Mouse (Mus musculus): Measurements from ENCODE around the gene Acad10.

The Acad10 gene

DNA sequence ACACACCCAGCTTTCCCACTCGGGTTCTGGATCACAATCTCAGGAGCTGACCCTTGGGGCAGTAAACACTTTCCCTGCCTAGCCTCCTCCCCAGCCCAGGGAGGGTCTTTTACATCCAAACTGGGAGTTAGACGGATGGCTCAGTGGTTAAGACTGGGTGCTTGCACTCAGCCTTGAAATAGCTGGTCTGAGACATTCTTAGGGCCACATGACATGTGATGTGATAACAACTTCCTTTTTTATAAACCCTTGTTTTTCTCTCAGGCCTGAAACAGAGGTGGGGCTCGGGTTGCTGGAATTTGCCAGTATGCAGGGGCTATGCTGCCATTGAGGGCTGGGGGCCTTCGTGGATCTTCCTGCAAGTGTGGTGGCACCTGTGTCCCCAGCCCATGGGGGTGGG is 63.0 kb downstream of the Acad10 start:
- no peak for DNase-seq (ENCODE audit: low spot score in 2 of 2)

DNA sequence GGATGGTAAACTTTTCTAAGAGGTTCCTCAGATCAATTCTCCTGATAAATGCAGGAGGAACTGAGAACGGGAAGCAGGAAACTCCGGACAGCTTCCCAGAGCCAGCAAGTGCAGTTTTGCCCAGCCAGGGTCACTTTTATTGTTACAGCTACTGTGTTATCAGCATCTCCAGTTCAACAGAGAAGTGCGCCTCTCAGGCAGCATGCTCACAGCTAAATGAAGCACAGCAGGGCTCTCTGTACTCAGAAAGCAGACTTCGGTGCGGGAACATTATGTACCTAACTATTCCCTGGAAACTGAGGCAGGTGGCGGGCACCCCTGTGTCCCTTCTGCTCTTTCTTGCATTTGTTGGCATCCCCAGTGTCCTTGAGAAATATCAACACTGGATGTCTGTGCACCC is 64.1 kb downstream of the Acad10 start:
- no peak for DNase-seq (ENCODE audit: low spot score in 2 of 2)

DNA sequence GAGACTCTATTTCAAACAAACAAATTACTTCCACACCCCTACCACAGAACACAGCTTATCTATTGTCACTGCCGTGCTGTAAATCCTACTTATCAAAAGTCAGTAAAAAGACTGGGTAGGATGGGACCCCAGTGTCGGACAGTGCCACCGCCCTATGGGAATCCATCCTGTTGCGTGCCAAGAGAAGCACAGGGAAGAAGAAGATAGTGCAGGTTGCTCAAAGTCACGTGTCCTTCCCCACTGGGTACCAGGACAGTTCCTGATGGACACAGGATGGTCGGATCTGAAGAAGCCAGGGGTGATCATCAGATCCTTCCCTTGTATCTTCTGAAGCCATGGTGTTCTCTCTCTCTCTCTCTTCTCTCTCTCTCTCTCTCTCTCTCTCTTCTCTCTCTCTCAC is 64.6 kb downstream of the Acad10 start:
- DNase-seq (ENCODE audit: low spot score in 2 of 2): no peak

DNA sequence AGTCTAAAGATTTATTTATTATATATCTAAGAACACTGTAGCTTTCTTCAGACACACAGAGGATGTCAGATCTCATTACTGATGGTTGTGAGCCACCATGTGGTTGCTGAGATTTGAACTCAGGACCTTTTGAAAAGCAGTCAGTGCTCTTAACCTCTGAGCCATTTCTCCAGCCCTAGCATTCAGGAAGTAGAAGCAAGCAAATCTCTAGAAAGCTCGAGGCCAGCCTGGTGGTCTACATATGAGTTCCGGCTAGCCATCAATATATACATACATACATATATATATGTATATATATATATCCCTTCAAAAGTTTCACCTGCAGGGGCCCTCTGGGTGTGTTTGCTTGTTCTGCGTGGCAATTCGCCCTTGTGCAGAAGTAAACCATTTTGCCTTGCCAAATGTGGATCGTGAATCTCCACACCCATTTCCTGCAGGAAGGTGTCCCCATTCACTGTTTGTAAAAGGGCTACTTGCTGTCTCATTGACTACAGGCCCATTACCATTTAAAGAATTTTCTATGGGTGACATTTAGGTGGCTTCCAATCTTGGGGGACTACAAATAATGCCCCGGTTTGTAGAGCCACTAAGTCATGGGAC is 65.5 kb downstream of the Acad10 start:
- no peak for DNase-seq (ENCODE audit: low spot score in 2 of 2)

DNA sequence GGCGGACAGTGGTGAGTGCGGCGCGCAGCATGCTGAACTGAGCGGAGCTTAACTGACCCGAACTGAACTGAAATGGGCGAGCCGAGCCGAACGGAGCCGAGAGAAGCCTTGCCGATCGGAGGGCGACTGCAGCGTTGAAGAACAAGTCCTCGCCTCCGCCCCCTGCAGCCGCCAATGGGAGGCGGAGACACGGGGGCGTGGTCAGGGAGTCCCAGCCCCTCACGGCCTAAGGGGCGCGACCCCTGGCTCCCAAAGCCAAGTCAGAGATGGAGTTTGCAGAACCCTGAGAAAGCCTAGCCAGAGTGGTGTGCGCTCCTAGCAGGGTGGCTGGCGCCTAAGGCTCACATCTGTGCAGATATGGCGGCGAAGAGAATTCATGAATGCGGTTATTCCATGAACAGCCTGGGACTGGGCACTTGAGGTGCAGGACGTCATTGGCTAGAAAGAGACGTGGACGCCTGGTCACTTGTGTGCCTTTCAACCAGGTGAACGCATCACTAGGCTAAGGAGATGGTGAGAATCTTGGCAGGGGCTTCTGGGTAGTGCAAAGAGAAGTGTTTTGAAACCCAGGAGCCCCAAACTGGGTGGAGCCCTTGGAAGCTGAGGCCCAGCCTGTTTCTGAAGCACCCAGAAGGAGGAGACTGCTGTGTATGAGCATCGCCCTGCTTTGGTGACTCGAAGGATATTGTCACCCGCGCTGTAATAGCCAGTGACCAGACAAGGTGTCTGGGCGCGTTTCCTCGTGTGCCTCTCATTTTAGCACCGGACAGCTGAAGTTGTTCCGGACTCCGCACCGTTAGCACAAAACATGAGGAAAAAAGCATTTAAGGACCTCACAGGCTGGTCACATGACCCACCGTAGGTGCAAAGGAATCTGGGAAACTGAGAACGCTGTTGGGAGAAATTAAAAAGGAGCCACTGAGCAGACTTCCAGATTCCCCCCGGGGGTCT is 66.6 kb downstream of the Acad10 start, which contains the start of gene Aldh2:
Aldh2 (minus strand) TSS at position 374 of the 951 bp plus-strand sequence.
- DNase-seq (ENCODE audit: low spot score in 2 of 2): peak; percentile 57 to 66

DNA sequence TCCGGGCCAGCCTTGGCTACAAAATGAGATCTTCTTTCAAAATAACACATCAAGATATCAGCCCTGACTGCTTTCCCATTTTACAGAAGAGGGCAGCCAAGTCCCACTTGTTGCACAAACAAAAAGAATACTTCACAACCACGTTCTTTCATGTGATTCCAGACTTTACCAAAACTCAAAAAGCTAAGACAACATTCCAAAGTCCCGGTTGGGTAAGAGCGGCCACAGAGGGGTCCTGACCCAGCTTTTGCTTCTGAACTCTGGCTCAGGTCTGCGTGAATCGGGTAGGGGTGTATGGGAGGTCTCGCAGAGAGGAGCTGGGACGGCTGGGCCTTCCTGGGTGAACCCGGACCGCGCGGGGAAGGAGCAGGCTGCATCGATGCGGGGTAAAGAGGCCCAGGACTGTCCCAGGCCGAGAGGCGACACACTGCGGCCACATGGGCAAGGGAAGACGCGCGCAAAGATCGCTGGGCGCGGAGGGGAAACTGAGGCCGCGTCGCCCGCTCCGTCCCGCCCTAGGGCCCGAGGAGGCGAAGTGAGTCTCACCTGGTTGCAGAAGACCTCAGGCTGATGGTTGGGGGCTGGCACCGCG is 67.4 kb downstream of the Acad10 start:
- no peak for DNase-seq (ENCODE audit: low spot score in 2 of 2)

DNA sequence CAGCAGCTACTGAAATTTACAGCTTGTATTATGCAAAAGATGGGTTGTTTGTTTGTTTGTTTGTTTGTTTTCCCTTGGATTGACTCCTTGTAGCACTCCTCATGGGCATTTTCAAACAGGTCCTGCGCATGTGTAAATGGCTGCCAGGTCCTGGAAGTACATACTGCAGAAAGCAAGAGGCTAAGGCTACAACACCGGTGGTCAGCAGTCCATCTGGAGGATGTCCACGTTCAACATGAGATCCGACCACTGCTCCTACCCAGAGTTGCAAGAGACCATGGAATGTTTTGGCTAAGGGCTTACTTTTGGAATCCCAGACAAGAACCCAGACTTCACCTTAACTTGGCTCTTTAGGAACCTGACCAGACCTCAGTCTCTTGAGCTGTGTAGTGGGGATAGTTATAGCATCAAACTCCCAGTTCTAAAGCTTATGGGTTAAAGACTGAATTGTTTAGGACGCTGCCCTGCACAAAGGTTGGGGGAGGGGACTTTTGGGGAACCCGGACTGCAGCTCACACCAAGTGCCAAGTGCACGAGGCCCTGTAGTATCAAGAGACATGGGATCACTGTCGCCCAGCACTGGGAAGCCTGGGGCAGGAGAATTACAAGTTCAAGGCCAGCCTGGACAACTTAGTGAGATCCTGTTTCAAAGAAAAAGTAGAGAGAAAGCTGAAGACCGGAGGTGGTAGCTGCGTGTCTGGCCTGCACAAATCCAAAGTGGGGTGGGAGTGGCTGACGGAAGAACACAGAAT is 68.1 kb downstream of the Acad10 start:
- no peak for DNase-seq (ENCODE audit: low spot score in 2 of 2)

DNA sequence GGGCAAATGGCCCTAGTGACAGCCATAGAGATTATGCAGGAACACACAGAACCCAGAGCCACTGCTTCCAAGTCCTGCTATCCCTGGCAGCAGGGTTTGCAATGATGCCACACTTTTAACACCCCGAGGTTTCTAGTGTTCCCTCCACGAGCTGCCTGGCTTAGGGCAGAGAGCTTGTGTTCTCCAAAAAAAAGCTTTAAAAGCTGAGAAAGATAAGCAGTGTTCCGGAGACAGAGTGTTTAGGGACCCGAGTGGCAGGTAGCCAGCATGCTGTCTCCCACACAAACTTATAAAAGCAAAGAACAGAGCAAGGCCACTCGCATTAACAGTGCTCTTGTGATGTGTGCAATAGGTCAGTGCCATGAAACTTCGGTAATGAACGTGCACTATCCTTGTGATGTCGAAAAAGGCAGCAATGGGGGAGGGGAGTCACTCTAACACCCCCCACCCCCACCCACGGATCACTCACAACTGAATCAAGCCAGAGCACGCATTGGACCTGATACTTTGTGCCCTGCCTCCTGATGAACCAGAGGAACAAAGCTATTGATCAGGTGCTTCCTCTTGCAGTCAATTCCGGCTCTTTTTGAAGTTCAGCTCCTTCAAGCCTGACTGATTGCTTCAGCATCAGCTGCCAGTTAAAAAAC is 68.8 kb downstream of the Acad10 start:
- DNase-seq (ENCODE audit: low spot score in 2 of 2): no peak

DNA sequence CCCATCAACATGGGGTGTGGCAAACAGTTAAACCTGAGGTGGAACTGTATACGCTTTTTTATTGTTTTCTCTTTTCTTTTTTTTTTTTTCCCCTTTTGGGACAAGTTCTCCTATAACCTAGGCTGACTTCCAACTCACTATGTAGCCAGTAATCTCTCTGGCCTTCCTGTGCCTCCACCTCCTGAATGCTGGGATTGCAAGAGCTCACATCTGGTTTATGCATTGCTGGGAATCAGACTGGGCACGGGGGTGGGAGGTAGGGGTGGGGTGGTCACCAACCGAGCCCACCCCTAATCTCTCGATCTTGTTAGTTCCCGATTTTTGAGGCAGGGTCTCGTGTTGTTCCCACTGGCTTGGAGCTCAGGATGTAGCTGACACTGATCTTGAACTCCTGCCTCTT is 70.4 kb downstream of the Acad10 start:
- DNase-seq (ENCODE audit: low spot score in 2 of 2): no peak

DNA sequence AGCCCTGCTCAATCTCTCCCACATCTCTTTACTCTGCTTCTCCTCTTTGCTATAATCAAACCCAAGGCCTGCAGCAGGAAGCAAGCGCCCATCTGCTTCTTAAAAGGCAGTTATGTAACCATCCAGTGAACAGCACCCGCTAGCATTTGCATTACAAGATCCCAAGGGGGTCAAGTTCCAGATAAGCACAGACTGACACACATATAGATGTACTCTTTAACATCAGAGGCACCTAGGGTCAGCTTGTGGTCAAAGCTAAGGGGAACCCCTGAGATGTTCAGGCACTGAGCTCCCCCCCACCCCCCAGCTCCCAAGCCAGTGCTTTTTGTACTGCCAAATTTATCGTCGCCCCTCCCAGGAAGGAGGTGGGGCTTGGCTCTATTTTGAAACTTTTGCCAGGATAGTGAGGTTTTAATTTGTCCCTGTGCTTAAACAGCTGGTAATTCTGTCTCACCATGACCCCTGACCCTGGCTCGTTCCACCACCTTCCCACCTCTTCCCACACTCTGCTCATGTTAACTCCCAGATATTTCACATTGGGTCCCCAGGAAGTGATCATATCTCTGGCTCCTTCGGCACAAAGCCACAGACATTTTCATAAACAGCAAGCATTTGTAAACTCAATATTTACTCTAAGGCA is 73.8 kb downstream of the Acad10 start:
- DNase-seq (ENCODE audit: low spot score in 2 of 2): peak; percentile 20 to 43

DNA sequence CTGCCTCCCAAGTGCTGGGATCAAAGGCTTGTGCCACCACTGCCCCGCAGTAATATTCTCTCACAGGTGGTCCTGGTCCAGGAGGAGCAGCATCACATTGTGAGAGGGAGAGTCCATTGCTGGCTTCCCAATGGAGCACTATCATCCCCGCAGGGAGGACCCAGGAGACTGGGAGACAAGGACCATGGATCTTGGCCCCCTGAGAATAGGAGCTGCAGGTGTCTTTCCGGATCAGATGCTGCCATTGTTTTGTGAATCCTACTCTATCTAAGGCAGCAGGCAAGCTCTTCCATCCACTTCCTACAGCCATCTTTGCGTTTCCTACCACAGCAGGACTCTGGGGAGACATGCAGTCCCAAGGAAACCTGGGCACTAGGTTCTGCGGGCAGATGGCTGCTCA is 74.6 kb downstream of the Acad10 start:
- no peak for DNase-seq (ENCODE audit: low spot score in 2 of 2)

DNA sequence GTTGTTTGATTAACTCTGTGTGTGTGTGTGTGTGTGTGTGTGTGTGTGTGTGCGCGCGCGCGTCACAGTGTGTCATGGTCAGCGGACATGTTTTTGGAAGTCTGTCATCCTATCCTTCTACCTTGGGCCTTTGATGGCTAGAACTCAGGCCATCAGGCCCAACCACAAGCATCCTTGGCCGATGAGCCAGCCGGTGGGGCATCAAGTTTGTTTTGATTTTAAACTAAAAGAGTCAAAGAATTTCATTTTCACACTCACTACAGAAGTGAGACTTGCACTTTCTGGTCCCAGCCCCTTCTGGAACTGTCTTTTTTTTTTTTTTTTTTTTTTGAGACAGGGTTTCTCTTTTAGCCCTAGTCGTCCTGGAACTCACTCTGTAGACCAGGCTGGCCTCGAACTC is 75.3 kb downstream of the Acad10 start:
- DNase-seq (ENCODE audit: low spot score in 2 of 2): no peak

DNA sequence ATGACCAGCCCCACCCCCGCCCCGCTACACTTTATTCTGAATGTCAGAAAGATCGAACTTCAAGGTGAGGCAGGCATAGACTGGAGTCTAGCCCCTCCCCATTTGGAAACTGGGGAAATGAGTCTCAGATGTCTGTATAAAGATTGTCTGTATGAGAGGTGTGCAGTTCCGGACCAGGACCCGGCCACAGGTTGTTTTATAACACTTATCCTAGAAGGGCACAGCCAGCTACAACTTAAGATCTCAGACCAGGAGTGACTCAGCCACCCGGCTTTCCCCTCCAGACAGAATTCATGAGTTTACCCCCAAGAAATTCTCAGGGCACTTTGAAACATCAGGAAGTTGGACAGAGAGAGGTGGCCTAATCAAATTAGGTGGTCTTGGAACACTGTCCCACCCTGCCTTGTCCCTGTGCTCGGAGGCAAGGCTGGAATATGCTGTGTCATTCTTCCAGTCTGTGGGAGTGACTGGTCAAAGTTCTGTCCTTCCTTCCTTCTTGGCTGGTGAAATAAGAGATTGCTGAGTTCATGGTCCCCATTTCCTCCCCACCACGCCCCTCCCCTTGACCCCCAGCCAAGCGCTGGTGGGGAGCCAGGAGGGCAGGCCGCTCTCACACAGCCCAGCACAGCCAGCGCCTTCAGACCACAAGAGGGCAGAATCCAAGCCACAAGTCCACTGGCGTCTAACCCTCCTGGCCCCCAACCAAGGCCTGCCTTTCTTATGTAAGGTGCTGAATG is 76.4 kb downstream of the Acad10 start:
- DNase-seq (ENCODE audit: low spot score in 2 of 2): peak; percentile 59 to 65

DNA sequence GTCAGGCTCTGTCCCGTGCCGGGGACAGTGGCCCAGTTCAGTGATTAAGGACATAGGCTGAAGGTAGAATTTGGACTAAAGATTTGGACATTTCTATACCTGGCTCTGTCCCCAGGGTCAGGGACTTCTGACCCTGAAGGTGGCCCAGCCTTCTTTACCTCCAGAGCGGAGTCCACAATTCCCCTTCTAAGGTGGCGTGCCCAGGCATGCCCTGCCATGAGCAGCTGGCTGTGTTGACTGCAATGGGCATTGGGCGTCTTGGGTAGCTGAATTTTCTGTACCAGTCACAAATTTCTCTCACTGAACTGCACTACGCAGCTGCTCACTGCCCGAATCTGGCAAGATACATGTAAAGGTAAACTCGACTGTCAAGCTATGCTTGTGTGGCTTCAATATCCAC is 78.4 kb downstream of the Acad10 start:
- DNase-seq (ENCODE audit: low spot score in 2 of 2): no peak

DNA sequence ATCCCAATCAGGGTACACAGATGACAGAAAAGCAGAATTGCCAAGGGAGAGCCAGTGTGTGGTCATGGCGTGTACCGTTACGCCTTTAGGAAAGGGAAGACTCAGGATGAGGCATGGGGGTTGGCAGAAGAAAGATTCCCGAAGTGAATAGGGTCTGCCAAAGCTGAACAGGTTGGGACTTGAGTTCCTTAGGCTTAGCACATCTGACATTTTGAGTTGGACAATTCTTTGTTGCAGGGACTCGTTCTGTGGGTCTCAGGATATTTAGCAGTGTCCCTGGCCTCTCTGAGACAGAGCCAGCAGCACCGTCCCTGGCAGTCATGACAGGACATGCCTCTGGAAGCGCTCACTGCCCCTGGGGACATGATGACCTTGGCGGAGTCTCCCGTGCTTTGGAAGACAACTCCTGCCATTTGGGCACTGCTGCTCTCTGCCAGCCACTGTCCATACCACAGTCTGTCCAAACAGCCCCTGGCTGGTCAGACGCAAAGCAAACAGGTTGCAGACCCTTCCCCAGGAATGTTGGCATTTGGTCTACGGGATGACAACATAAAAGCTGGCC is 83.3 kb downstream of the Acad10 start:
- DNase-seq (ENCODE audit: low spot score in 2 of 2): no peak

DNA sequence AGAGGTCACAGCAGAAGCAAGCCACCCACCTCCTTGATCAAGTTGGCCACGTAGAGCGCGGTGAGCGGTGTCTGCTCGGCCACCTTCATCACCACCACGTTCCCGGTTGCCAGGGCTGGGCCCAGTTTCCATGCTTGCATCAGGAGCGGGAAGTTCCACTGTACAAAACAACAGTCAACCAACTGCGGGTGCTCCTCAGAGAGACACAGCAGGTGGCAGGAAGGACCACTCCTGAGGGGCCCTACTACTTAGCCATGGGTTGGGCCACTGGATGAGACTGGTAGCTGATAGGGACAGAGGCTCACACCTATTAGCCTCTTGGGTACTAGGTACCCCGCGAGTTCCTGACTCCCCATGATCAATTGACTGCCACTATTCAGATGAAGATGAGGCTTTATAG is 84.4 kb downstream of the Acad10 start:
- no peak for DNase-seq (ENCODE audit: low spot score in 2 of 2)

DNA sequence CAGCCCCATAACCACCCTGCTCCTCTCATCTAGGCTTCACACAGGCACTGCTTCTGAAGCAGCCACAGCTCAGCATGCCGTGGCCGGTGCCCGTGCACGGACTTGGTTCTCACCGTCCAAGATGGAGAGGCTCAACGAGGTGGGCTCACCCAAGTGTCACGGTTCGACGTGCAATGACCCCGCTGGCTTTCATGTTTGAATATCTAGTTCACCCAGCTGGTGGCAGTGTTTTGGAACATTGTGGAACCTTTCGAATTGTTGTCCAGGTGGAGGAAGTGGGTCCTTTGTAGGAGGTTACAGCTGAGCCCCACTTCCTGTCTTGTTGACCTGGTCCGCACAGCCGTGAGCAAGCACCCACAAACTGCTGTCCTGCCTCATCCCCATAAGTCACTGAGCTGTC is 86.2 kb downstream of the Acad10 start:
- no peak for DNase-seq (ENCODE audit: low spot score in 2 of 2)

Data from frontal cortex, postnatal 14 days (tissue).